Mouse (Mus musculus) CH12.LX (cell line): Measurements from ENCODE around the gene Ezh1. TPM values are rescaled to one million over a fixed set of nuclear protein-coding genes. Genes with fewer than 3 reads are reported as not detected.

ENCODE experiments used
- DNase-seq: peaks from one replicate; pipeline ENCODE4 v3.0.0-alpha.2; 2013; ENCODE audit errors: extremely low read depth
- H3K27ac ChIP-seq: 2 replicates; pipeline ENCODE4 v1.5.1; 2012; ENCODE audit warnings: low read depth, mild to moderate bottlenecking, control low read depth, moderate library complexity; ENCODE audit not compliant: insufficient read depth
- H3K27me3 ChIP-seq: replicated peaks from 2 replicates; pipeline ENCODE3; 2012; ENCODE audit warnings: inconsistent platforms
- H3K36me3 ChIP-seq, 2 experiments: replicated peaks in 1 of 2; 2 replicates each; pipeline versions ENCODE3 to v1.6.1; 2012; ENCODE audit warnings: inconsistent platforms in 1 of 2, low read length in 1 of 2, mild to moderate bottlenecking in 1 of 2, mixed read lengths in 1 of 2, moderate library complexity in 1 of 2; ENCODE audit not compliant: control insufficient read depth in 1 of 2, insufficient read depth in 1 of 2
- H3K4me1 ChIP-seq, 2 experiments: 2 replicates each; pipeline ENCODE4 v1.6.1; 2012; ENCODE audit warnings: inconsistent platforms in 1 of 2, moderate library complexity in 1 of 2; ENCODE audit not compliant: insufficient read depth in 2 of 2, control insufficient read depth in 1 of 2
- H3K4me2 ChIP-seq: 2 replicates; pipeline ENCODE4 v1.6.1; 2012; ENCODE audit warnings: low read depth, mild to moderate bottlenecking, control low read depth; ENCODE audit not compliant: poor library complexity, insufficient read depth, severe bottlenecking
- H3K4me3 ChIP-seq, 3 experiments: fragments of 150-350 bp in 1 of 3; sonication (generic) in 1 of 3; replicated peaks in 1 of 3; 2 replicates each; pipeline versions ENCODE3 to v1.5.1; 2011 to 2012; ENCODE audit warnings: low read depth in 2 of 3, low read length in 2 of 3, mild to moderate bottlenecking in 2 of 3, moderate library complexity in 2 of 3, control low read depth in 1 of 3, improper control_type of control experiment in 1 of 3, inconsistent platforms in 1 of 3, mixed read lengths in 1 of 3; ENCODE audit not compliant: poor library complexity in 1 of 3
- H3K79me2 ChIP-seq: replicated peaks from 2 replicates; pipeline ENCODE4 v1.6.1; 2012; ENCODE audit warnings: mild to moderate bottlenecking, moderate library complexity; ENCODE audit not compliant: control insufficient read depth, poor library complexity, insufficient read depth, severe bottlenecking; ENCODE audit errors: extremely low read depth
- H3K9ac ChIP-seq: 2 replicates; pipeline ENCODE4 v1.6.1; 2012; ENCODE audit warnings: low read depth, mild to moderate bottlenecking, control low read depth, moderate library complexity; ENCODE audit not compliant: insufficient read depth
- H3K9me3 ChIP-seq: replicated peaks from 2 replicates; pipeline ENCODE3; 2012; ENCODE audit warnings: low read length, inconsistent platforms, mixed read lengths
- CHD2 ChIP-seq: IDR thresholded peaks from 2 replicates; pipeline ENCODE4 v1.6.1; 2011; ENCODE audit warnings: low read length, improper control_type of control experiment
- CTCF ChIP-seq, 2 experiments: IDR thresholded peaks in 1 of 2; conservative IDR thresholded peaks in 1 of 2; 2 replicates each; pipeline ENCODE4 v1.5.1; 2011 to 2012; ENCODE audit warnings: low read depth in 2 of 2, low read length in 2 of 2, improper control_type of control experiment in 1 of 2, inconsistent platforms in 1 of 2, mild to moderate bottlenecking in 1 of 2, moderate library complexity in 1 of 2
- EP300 ChIP-seq: IDR thresholded peaks from 2 replicates; pipeline ENCODE4 v1.6.1; 2011; ENCODE audit warnings: low read length, improper control_type of control experiment
- HCFC1 ChIP-seq: IDR thresholded peaks from 2 replicates; pipeline ENCODE4 v1.6.1; 2012; ENCODE audit warnings: low read depth, mild to moderate bottlenecking, inconsistent platforms, low read length, improper control_type of control experiment
- KAT2A ChIP-seq: IDR thresholded peaks from 2 replicates; pipeline ENCODE4 v1.6.1; 2012; ENCODE audit warnings: low read length, improper control_type of control experiment, inconsistent platforms; ENCODE audit not compliant: insufficient replicate concordance
- MAZ ChIP-seq: IDR thresholded peaks from 2 replicates; pipeline ENCODE4 v1.6.1; 2012; ENCODE audit warnings: low read depth, mild to moderate bottlenecking, inconsistent platforms, low read length, improper control_type of control experiment, moderate library complexity
- NRF1 ChIP-seq: IDR thresholded peaks from 2 replicates; pipeline ENCODE4 v1.6.1; 2014; ENCODE audit warnings: low read depth, mild to moderate bottlenecking, inconsistent platforms, low read length, improper control_type of control experiment, moderate library complexity
- PAX5 ChIP-seq: IDR thresholded peaks from 2 replicates; pipeline ENCODE4 v1.6.1; 2012; ENCODE audit warnings: low read length, inconsistent platforms, mixed read lengths
- POLR2A ChIP-seq: IDR thresholded peaks from 2 replicates; pipeline ENCODE4 v1.6.1; 2011; ENCODE audit warnings: low read depth, mild to moderate bottlenecking, improper control_type of control experiment, low read length
- RAD21 ChIP-seq: IDR thresholded peaks from 2 replicates; pipeline ENCODE4 v1.6.1; 2011; ENCODE audit warnings: low read depth, mild to moderate bottlenecking, low read length, improper control_type of control experiment, moderate library complexity
- RCOR1 ChIP-seq: conservative IDR thresholded peaks from 2 replicates; pipeline ENCODE4 v1.6.1; 2012; ENCODE audit warnings: low read depth, mild to moderate bottlenecking, inconsistent platforms, low read length, improper control_type of control experiment
- SIN3A ChIP-seq: IDR thresholded peaks from 2 replicates; pipeline ENCODE4 v1.6.1; 2012; ENCODE audit warnings: low read length, improper control_type of control experiment, inconsistent platforms
- SMC3 ChIP-seq: IDR thresholded peaks from 2 replicates; pipeline ENCODE4 v1.6.1; 2011; ENCODE audit warnings: low read depth, low read length, improper control_type of control experiment
- TBP ChIP-seq: conservative IDR thresholded peaks from 2 replicates; pipeline ENCODE4 v1.6.1; 2011; ENCODE audit warnings: low read depth, low read length, improper control_type of control experiment
- TCF12 ChIP-seq: IDR thresholded peaks from 2 replicates; pipeline ENCODE4 v1.6.1; 2014; ENCODE audit warnings: low read depth, mild to moderate bottlenecking, inconsistent platforms, low read length, improper control_type of control experiment
- USF1 ChIP-seq: IDR thresholded peaks from 2 replicates; pipeline ENCODE4 v1.6.1; 2014; ENCODE audit warnings: low read depth, mild to moderate bottlenecking, inconsistent platforms, low read length, improper control_type of control experiment
- ZC3H11A ChIP-seq: IDR thresholded peaks from 2 replicates; pipeline ENCODE4 v1.6.1; 2012; ENCODE audit warnings: low read depth, mild to moderate bottlenecking, inconsistent platforms, low read length, improper control_type of control experiment
- ZKSCAN1 ChIP-seq: IDR thresholded peaks from 2 replicates; pipeline ENCODE4 v1.6.1; 2012; ENCODE audit warnings: low read depth, inconsistent platforms, low read length, improper control_type of control experiment, borderline replicate concordance
- ZMIZ1 ChIP-seq: IDR thresholded peaks from 2 replicates; pipeline ENCODE4 v1.6.1; 2012; ENCODE audit warnings: low read depth, mild to moderate bottlenecking, inconsistent platforms, low read length, improper control_type of control experiment
- ZNF384 ChIP-seq: IDR thresholded peaks from 2 replicates; pipeline ENCODE4 v1.6.1; 2012; ENCODE audit warnings: low read depth, low read length, improper control_type of control experiment, inconsistent platforms
- dilution Hi-C: fragments of 300-500 bp; cut with MboI; formaldehyde crosslinking; loops from 2 replicates; pipeline ENCODE4 v1.14.3; 2020; ENCODE audit warnings: low sequenced_read_pairs; ENCODE audit not compliant: extremely low pct_unique_long_range_greater_than_20kb, extremely low pct_ligation_motif_present
- in situ Hi-C: fragments of 300-500 bp; cut with MboI; formaldehyde crosslinking; loops from 3 replicates; pipeline ENCODE4 v1.14.3; 2019; ENCODE audit warnings: low sequenced_read_pairs, low pct_ligation_motif_present, low pct_unique_long_range_greater_than_20kb, mixed read lengths
- polyA plus RNA-seq: library from polyadenylated mRNA; unstranded; fragments of >175 nt; gene quantifications from 2 replicates; pipeline ENCODE4 v1.2.1, GENCODE M21; 2012; ENCODE audit warnings: low read depth; ENCODE audit not compliant: insufficient read length
- total RNA-seq, 2 experiments: library from RNA; depleted of rRNA; stranded (reverse); fragments of 300-350 nt in 1 of 2; fragments of >200 nt in 1 of 2; gene quantifications; 2 replicates each; pipeline ENCODE4 v1.2.3; 2012 to 2014

Ezh1 gene
- total and polyA plus RNA-seq, 3 experiments: 8.7 to 15.3 (median 12.1) TPM

GRCm38 (mm10) chr11:101181961-101182360, 44.3 kb downstream of the Ezh1 start:
- Histone ChIP-seq H3K4me2 (no peak overlapping the region), H3K27ac (no peak overlapping the region), H3K4me3 (no peak overlapping the region), H3K79me2 (peaks cover 12% of the 10 kb centered on the region), H3K9ac (no peak overlapping the region), H3K4me1 (peaks cover 7 to 36% of the 10 kb centered on the region in 2 experiments), H3K9me3 (no peaks in the 10 kb centered on the region), H3K27me3 (no peaks in the 10 kb centered on the region), H3K36me3 (peaks cover 65 to 92% of the 10 kb centered on the region in 2 experiments)
- in situ Hi-C loops (loop anchor here (5.0 kb wide), 1 partner anchor 100 kb away; the partner anchor contains the start of gene Coasy), dilution Hi-C loops (no loop called here)
- no peak for DNase-seq
- TF ChIP-seq NRF1: no peak
- TF ChIP-seq EP300: no peak

- Histone ChIP-seq H3K9me3 (no peaks in the 10 kb centered on the region), H3K27me3 (no peaks in the 10 kb centered on the region), H3K4me1 (peaks cover 7 to 42% of the 10 kb centered on the region in 2 experiments), H3K4me3 (no peak overlapping the region), H3K27ac (no peak overlapping the region), H3K9ac (no peak overlapping the region), H3K4me2 (no peak overlapping the region), H3K36me3 (peaks cover 57 to 83% of the 10 kb centered on the region in 2 experiments), H3K79me2 (peaks cover 12% of the 10 kb centered on the region)
- TF ChIP-seq SIN3A (peak; percentile 71; the same call in 1 of the 2 replicates), MAZ (no peak), POLR2A (0 out of 2 replicates have a peak, but pooled peaks have one; percentile 33), ZMIZ1 (no peak), ZC3H11A (peak; percentile 51), TCF12 (no peak), HCFC1 (no peak; the same call in 1 of the 2 replicates), TBP (no peak), KAT2A (no peak), ZNF384 (peak; percentile 97), RCOR1 (no peak), SMC3 (peak; percentile 90), CTCF (conservative IDR thresholded peaks at IDR 0.05 in 1 of 2, IDR thresholded peaks at IDR 0.05 in 1 of 2; ENCODE audit: low read depth in 2 of 2, low read length in 2 of 2) (peak; percentile 94 to 95), CHD2 (no peak), ZKSCAN1 (no peak), PAX5 (no peak), RAD21 (peak; percentile 88), USF1 (no peak)
- in situ Hi-C loops (loop anchor here (5.0 kb wide), 1 partner anchor 99 kb away; the partner anchor contains the start of gene Coasy), dilution Hi-C loops (no loop called here)
- DNase-seq: peak; percentile 70
These were observed 45.2 kb downstream of the Ezh1 start for GRCm38 (mm10) chr11:101180846-101181740.
